Mouse (Mus musculus) liver, embryonic 13.5 days (tissue): Measurements from ENCODE around the gene Gpr18. TPM values are rescaled to one million over a fixed set of nuclear protein-coding genes. Genes with fewer than 3 reads are reported as not detected.

ENCODE experiments used
- ATAC-seq: fragments of 200-750 bp; cut with Nextera tagmentation; 2 replicates; pipeline ENCODE4 v1.8.0; 2017; ENCODE audit warnings: low read depth, mild to moderate bottlenecking, moderate number of reproducible peaks, moderate library complexity
- DNase-seq: peaks from one replicate; pipeline ENCODE4 v3.0.0; 2022
- H3K27ac ChIP-seq: fragments of 300-500 bp; sonication (generic); 2 replicates; pipeline ENCODE4 v1.5.1; 2015; ENCODE audit warnings: moderate library complexity, mild to moderate bottlenecking, inconsistent platforms
- H3K27me3 ChIP-seq: fragments of 300-500 bp; sonication (generic); 2 replicates; pipeline ENCODE4 v1.6.1; 2015; ENCODE audit warnings: mild to moderate bottlenecking, inconsistent platforms
- H3K36me3 ChIP-seq: fragments of 300-500 bp; sonication (generic); 2 replicates; pipeline ENCODE4 v1.6.1; 2015; ENCODE audit warnings: mild to moderate bottlenecking, inconsistent platforms
- H3K4me1 ChIP-seq: fragments of 300-500 bp; sonication (generic); replicated peaks from 2 replicates; pipeline ENCODE4 v1.6.1; 2015; ENCODE audit warnings: inconsistent platforms
- H3K4me2 ChIP-seq: fragments of 300-500 bp; sonication (generic); 2 replicates; pipeline ENCODE4 v1.6.1; 2015; ENCODE audit warnings: inconsistent platforms, mild to moderate bottlenecking, moderate library complexity
- H3K4me3 ChIP-seq: fragments of 300-500 bp; sonication (generic); replicated peaks from 2 replicates; pipeline ENCODE4 v1.5.1; 2015; ENCODE audit warnings: mild to moderate bottlenecking, inconsistent platforms
- H3K9ac ChIP-seq: fragments of 300-500 bp; sonication (generic); 2 replicates; pipeline ENCODE4 v1.6.1; 2015; ENCODE audit warnings: mild to moderate bottlenecking, inconsistent platforms
- H3K9me3 ChIP-seq: fragments of 300-500 bp; sonication (generic); replicated peaks from 2 replicates; pipeline ENCODE4 v1.6.1; 2016; ENCODE audit warnings: inconsistent platforms
- WGBS: fragments of 180-500 bp; shearing (Covaris S2); methylation state at CpG from one replicate; pipeline ENCODE4 v1.1.7; 2015; ENCODE audit not compliant: insufficient replicate concordance; 5-methylcytosine and 5-hydroxymethylcytosine counted together
- polyA plus RNA-seq: library from polyadenylated mRNA; unstranded; fragments of >200 nt; fragmentation: Nextera tagmentation; extraction: Ambion mirVana; gene quantifications from 2 replicates; pipeline ENCODE4 v1.2.1, GENCODE M21; 2015

Gene Gpr18
- polyA plus RNA-seq, 1 experiment from 2014 or later: not detected

DNA sequence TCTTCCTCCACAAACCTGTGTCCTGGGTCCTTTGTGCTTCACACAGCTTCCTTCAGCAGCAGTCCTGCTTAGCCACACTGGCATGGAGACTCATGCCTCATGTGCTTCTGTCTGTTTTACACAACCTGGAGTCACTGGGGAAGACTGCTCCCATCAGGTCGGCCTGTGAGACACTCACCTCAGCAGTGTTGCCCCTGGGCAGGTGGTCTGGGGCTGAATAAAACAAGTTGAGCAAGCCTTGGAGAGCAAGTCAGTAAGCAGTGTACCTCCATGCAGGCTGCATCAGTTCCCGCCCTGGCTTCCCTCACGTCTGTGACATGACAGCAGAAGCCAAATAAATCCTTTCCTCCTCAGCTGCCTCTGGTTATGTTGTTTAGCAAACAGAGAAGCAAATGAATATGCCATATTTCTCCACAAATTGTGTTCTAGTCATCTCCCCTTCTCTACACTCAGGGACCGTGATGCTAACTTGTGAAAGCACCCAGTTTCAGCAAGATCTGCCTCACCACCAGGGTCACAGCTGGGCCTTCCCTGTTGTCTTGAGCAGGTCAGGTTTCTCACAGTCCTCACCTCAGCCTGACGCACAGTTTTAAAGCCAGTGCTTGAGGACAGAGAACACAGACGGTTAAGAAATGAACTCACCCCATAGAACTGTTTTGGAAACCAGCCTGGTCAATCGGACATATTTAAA is 18.5 kb upstream of the Gpr18 start:
- no peaks in the 10 kb centered on the region for H3K27me3 ChIP-seq
- WGBS: 70% methylated on average over 7 of the region's 7 CpGs
- H3K36me3 ChIP-seq: peaks cover 15% of the 10 kb centered on the region; the same call in 1 of the 2 replicates
- DNase-seq (no peak), ATAC-seq (no peak)
- H3K27ac ChIP-seq: no peak overlapping the region
- peaks cover 35% of the 10 kb centered on the region for H3K4me1 ChIP-seq
- H3K4me3 ChIP-seq: no peak overlapping the region
- no peak overlapping the region for H3K9ac ChIP-seq
- no peak overlapping the region for H3K4me2 ChIP-seq
- no peaks in the 10 kb centered on the region for H3K9me3 ChIP-seq

DNA sequence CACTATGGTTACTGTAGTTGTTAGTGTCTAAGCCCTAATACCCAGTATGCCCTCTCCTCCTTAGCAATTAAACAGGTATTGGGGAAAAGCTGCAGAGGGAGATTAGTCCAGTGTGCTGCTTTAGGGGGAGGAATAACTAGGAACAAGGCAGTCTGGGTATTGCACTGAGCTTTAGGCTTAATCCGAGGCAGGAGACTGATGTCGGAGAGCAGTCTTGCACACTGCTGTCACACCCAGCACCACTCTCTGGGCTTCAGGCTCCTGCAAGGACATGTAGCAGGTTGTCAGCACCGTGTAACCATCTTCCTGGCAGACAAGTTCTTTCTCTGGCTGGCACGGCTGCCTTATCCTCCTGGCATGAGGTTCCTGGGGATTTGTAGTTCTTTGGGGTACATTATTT is 16.6 kb upstream of the Gpr18 start:
- no peak for ATAC-seq
- DNase-seq: no peak

DNA sequence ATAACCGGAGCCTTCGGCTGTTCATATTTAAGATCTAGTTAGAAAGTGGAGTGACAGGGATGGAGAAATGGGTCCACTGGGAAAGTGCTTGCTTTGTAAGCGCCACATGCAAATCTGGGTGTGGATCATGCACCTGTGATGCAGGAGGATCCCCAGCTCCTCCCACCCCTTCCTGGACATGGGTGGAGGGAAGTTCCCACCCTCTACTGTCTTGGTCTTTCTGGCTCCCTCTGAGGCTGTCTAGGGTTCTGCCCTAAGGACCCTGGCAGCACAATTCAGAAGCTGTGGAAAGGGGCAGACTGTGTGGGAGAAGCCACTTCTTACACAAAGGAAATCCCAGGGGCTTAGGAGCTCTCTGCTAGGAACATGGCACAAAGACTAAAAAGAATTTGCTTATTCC is 16.0 kb upstream of the Gpr18 start:
- Histone ChIP-seq H3K27ac (no peak overlapping the region), H3K9me3 (no peaks in the 10 kb centered on the region), H3K36me3 (peaks cover 15% of the 10 kb centered on the region; the same call in 1 of the 2 replicates), H3K4me1 (peaks cover 37% of the 10 kb centered on the region), H3K27me3 (no peaks in the 10 kb centered on the region), H3K4me2 (no peak overlapping the region), H3K9ac (no peak overlapping the region), H3K4me3 (no peak overlapping the region)
- 82% methylated on average over 3 of the region's 3 CpGs for WGBS
- no peak for DNase-seq
- no peak for ATAC-seq

More for the DNA sequence above, 16.6 kb upstream of the Gpr18 start:
- WGBS: 78% methylated on average over 4 of the region's 4 CpGs
- H3K27me3 ChIP-seq: no peaks in the 10 kb centered on the region
- H3K4me3 ChIP-seq: no peak overlapping the region
- peaks cover 15% of the 10 kb centered on the region; the same call in 1 of the 2 replicates for H3K36me3 ChIP-seq
- no peak overlapping the region for H3K9ac ChIP-seq
- no peak overlapping the region for H3K4me2 ChIP-seq
- H3K4me1 ChIP-seq: peaks cover 37% of the 10 kb centered on the region
- no peaks in the 10 kb centered on the region for H3K9me3 ChIP-seq
- no peak overlapping the region for H3K27ac ChIP-seq

DNA sequence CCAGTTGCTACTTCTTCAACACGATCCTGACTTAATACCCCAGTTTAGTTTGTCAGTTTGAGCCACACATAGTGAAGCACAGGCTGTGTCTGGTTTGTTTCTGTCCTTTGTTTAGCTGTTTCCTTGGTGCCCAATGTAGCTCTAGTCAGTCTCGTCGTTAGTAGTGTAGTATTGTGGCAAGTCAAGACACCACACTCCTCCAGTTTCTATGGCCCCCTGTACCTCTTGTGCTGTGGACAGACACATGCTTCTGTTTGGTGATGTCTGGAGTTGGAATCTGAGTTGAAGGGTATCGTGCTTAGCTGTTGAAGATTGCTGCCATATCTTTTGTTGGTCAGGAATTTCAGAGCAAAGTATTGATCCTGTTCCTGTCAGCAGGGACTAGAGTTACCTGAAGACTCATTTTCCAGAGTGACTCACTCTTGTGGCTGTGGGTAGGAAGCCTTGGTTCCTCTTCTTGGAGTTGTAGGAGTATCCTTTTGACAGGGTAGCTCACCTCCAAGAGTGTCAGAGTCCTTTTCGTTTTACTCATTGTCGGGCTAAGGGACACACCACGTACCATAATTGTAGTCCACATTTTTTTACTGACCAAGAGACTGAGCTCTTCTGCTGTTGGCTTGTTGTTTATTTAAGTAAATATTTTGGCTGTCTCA is 15.3 kb upstream of the Gpr18 start:
- ATAC-seq: no peak
- H3K4me2 ChIP-seq: no peak overlapping the region
- H3K4me1 ChIP-seq: peaks cover 39% of the 10 kb centered on the region
- H3K9ac ChIP-seq: no peak overlapping the region
- no peak overlapping the region for H3K4me3 ChIP-seq
- H3K9me3 ChIP-seq: no peaks in the 10 kb centered on the region
- WGBS: 65% methylated on average over 7 of the region's 7 CpGs
- no peaks in the 10 kb centered on the region for H3K27me3 ChIP-seq
- peaks cover 12% of the 10 kb centered on the region; the same call in 1 of the 2 replicates for H3K36me3 ChIP-seq
- no peak for DNase-seq
- H3K27ac ChIP-seq: no peak overlapping the region

DNA sequence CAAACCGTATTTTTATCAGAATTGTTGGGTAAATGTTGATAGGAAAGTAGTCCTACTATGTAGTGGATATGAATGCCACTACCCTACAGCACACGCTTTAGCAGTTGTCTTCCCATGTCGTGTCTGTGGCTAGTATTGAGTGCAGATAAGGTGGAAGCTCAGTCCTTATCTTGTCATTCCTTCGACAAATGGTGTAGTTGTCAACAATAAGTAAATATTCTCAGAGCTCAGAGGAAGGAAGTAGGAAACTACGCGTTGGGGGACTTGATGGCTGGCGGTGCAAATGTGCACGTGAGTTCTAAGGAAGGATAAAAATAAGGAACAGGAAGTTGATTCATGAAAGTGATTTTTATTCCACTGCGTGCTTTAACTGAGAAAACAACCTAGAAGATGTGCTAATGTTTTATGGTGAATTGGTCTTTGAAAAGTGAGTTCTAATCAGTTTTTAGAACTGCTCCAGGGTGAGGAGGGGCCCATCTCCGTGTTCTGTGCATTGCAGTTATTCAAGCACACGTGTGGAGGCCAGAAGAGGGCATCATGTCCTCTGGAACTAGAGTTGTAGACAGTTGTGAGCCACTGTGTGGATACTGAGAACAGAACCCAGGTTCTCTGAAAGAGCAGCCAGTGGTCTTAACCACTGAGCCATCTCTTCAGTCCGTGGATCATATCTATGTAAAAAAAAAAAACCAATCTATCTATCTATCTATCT is 13.8 kb upstream of the Gpr18 start:
- Histone ChIP-seq H3K4me1 (peaks cover 39% of the 10 kb centered on the region), H3K27ac (peak overlapping the region; percentile 84), H3K27me3 (no peaks in the 10 kb centered on the region), H3K36me3 (peaks cover 7% of the 10 kb centered on the region; the same call in 1 of the 2 replicates), H3K9me3 (no peaks in the 10 kb centered on the region), H3K9ac (peak overlapping the region; percentile 36; the same call in 1 of the 2 replicates), H3K4me2 (peak overlapping the region; percentile 48), H3K4me3 (no peak overlapping the region)
- peak; percentile 20 for DNase-seq
- 14% methylated on average over 12 of the region's 12 CpGs for WGBS
- ATAC-seq: peak; percentile 93

DNA sequence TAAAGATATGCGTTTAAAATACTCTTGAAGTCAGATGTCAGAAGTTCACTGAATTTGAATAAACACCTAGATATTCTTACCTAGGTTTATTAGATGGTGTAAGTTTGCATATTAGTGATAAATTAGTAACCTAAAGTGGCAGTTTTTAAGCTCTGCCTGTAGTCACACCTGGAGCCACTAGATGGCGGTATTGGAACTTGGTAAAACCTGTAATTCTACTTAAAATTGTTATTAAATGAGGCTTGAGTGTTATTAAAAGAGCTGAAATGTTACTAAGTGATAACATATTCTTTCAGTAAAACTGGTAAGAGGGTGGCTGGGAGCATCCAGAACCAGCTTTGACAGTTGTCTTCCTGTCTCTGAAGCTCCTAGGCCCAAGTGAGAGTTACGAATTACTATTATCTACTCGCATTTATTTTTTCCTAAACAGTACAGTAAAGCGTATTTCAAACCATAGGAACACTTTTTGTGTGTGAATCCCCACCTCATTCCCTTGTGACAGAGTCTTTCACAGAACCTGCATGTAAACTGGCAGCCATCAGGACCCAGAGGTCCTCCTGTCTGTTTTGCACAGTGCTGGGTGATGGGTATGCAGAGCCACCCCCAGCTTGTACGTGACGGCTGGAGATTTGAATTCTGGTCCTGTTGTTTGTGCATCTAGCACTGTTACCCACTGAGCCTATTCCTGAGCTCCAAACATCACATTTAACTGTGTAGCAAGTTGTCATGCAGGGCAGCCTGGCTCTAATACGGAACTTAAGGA is 13.0 kb upstream of the Gpr18 start:
- ATAC-seq (peak; percentile 60), DNase-seq (peak; percentile 36)
- Histone ChIP-seq H3K9me3 (no peaks in the 10 kb centered on the region), H3K36me3 (no peaks in the 10 kb centered on the region), H3K4me1 (peaks cover 35% of the 10 kb centered on the region), H3K27me3 (no peaks in the 10 kb centered on the region), H3K4me2 (peak overlapping the region; percentile 48), H3K27ac (peak overlapping the region; percentile 84), H3K4me3 (no peak overlapping the region), H3K9ac (peak overlapping the region; percentile 36; the same call in 1 of the 2 replicates)
- 29% methylated on average over 8 of the region's 8 CpGs for WGBS

DNA sequence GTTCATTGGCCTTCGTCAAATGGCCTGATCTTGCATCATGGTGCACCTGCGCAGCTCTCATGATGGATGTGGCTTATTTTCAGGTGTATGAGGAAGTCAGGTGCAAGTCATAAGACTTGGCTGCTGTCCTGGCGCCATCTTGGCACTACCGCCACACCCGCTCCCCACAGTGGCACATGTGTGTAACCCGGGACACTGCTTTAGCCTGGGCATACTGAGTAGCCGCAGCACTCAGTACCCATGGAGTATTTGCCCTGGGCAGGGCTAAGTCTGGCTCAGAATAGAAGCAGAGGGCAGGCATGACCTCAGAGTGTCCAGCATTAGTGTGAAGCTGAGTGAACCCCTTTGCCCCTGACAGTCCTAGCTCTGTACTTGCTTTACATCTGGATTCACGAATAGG is 11.9 kb upstream of the Gpr18 start:
- no peak for ATAC-seq
- H3K9me3 ChIP-seq: no peaks in the 10 kb centered on the region
- H3K27me3 ChIP-seq: no peaks in the 10 kb centered on the region
- H3K4me2 ChIP-seq: no peak overlapping the region
- 88% methylated on average over 8 of the region's 8 CpGs for WGBS
- H3K4me3 ChIP-seq: no peak overlapping the region
- DNase-seq: no peak
- H3K27ac ChIP-seq: peak overlapping the region; percentile 9; the same call in 1 of the 2 replicates
- H3K4me1 ChIP-seq: peaks cover 33% of the 10 kb centered on the region
- no peaks in the 10 kb centered on the region for H3K36me3 ChIP-seq
- H3K9ac ChIP-seq: no peak overlapping the region

DNA sequence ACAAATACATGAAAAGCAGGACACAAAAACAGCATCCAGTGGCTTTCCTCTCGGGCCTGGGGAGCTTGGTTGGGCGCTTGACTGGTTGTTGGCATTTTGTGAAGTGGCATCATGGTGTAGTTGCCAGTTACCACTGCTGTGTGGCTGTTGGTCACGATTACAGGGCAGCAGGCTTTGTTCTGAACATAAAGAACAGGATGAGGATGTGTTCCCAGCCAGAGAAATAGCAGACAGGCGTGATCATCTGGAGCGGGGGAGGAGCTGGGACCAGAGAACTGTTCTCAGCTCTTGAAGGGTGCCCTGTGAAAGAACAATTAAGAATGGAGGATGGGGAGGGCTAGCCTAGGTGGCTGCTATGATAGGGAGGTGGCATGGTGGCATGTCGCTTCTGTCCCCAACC is 11.3 kb upstream of the Gpr18 start:
- 73% methylated on average over 6 of the region's 6 CpGs for WGBS
- Histone ChIP-seq H3K4me3 (no peak overlapping the region), H3K27ac (no peak overlapping the region), H3K4me2 (no peak overlapping the region), H3K4me1 (peaks cover 31% of the 10 kb centered on the region), H3K9ac (no peak overlapping the region), H3K36me3 (no peaks in the 10 kb centered on the region), H3K27me3 (no peaks in the 10 kb centered on the region), H3K9me3 (no peaks in the 10 kb centered on the region)
- ATAC-seq: no peak
- no peak for DNase-seq

DNA sequence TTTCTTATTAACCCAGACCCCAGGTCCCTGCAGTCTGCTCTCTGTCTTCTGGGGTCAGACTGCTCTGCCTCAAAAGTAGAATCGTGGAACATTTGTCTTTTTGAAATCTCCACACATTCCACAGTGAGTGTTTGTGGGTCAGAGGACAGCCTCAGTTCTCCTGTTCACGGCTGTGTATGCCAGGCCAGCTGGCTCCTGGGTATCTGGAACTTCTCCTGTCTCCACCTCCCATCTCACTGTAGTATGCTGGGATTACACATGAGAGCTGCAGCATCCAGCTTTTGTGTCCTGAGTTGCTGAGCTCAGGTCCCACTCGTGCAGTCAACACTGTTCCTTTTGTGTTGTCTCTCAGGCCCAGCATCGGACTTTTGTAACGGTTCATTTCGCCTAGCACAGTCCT is 9.3 kb upstream of the Gpr18 start:
- peaks cover 28% of the 10 kb centered on the region for H3K4me1 ChIP-seq
- peaks cover 4% of the 10 kb centered on the region; the same call in 1 of the 2 replicates for H3K36me3 ChIP-seq
- no peaks in the 10 kb centered on the region for H3K9me3 ChIP-seq
- ATAC-seq (no peak), DNase-seq (no peak)
- WGBS: 75% methylated on average over 6 of the region's 6 CpGs
- no peak overlapping the region for H3K4me2 ChIP-seq
- no peak overlapping the region for H3K9ac ChIP-seq
- H3K4me3 ChIP-seq: no peak overlapping the region
- no peaks in the 10 kb centered on the region for H3K27me3 ChIP-seq
- H3K27ac ChIP-seq: no peak overlapping the region

DNA sequence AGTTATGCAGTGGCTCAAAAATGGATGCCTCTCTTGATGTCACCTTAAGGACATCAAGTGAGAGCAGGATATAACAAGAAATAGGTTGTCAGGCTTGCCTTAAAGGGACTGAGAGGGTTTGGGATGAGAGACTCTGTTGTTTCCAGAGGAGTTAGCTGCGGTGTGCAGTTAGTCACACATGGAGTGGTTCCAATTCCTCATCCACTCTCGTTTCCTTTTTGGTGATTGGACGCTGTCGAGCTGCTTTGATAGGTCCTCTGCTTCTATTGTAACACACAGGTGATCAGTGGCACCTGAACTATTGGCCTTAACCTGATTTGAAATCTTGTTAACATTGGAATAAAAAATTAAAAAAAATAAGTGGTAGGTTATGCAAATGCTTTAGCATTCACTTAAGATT is 7.2 kb upstream of the Gpr18 start:
- Histone ChIP-seq H3K27me3 (no peaks in the 10 kb centered on the region), H3K9ac (no peak overlapping the region), H3K4me2 (no peak overlapping the region), H3K4me3 (no peak overlapping the region), H3K36me3 (peaks cover 4% of the 10 kb centered on the region), H3K9me3 (no peaks in the 10 kb centered on the region), H3K4me1 (0 out of 2 replicates have a peak, but pooled peaks cover 14% of the 10 kb centered on the region), H3K27ac (no peak overlapping the region)
- DNase-seq (no peak), ATAC-seq (no peak)
- WGBS: 80% methylated on average over 4 of the region's 4 CpGs

DNA sequence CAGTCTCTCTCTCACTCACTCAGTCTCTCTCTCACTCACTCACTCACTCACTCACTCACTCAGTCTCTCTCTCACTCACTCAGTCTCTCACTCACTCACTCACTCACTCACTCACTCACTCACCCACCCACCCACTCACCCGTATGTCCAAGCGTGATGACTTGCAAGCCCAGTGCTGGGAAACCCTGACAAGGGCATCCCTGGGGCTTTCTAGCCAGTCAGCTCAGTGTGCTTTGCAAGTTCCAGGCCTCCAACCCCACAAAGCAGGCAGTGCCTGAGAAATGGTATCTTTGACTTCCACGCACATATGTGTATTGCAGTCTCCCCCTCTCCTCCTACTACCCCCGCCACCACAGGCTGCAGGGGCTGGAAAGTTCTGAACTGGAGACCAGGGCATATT is 6.4 kb upstream of the Gpr18 start:
- H3K4me3 ChIP-seq: no peak overlapping the region
- ATAC-seq (no peak), DNase-seq (no peak)
- no peak overlapping the region for H3K9ac ChIP-seq
- H3K27me3 ChIP-seq: no peaks in the 10 kb centered on the region
- WGBS: 76% methylated on average over 4 of the region's 4 CpGs
- H3K4me1 ChIP-seq: 0 out of 2 replicates have a peak, but pooled peaks cover 14% of the 10 kb centered on the region
- H3K36me3 ChIP-seq: peaks cover 9% of the 10 kb centered on the region
- no peak overlapping the region for H3K27ac ChIP-seq
- no peaks in the 10 kb centered on the region for H3K9me3 ChIP-seq
- H3K4me2 ChIP-seq: no peak overlapping the region
